Mouse (Mus musculus): ENCODE data around the gene Igf2bp1.

- TF ChIP-seq CTCF (IDR thresholded peaks at IDR 0.05; ENCODE audit: borderline replicate concordance, insufficient read depth, low read length) (no peak), POLR2A (IDR thresholded peaks at IDR 0.05; ENCODE audit: low read depth, low read length) (no peak)
Observed at GRCm38 (mm10) chr11:95907805-95908524, 97.8 kb downstream of the Igf2bp1 start.
